Mouse (Mus musculus): Measurements from ENCODE around the gene Gprc5b.
A peak's percentile ranks its signal among the peaks of the same experiment; 100 is the strongest.

Gprc5b gene

GRCm38 (mm10) chr7:118989275-118989856 is 5.6 kb downstream of the Gprc5b start:
- DNase-seq: no peak

GRCm38 (mm10) chr7:118986369-118986768 is 8.6 kb downstream of the Gprc5b start:
- DNase-seq: no peak

GRCm38 (mm10) chr7:118985786-118986185 is 9.2 kb downstream of the Gprc5b start:
- no peak for DNase-seq

GRCm38 (mm10) chr7:118983961-118984360 is 11.1 kb downstream of the Gprc5b start:
- no peak for DNase-seq

- no peak for DNase-seq
Observed at GRCm38 (mm10) chr7:118982586-118982985, 12.4 kb downstream of the Gprc5b start.

DNA sequence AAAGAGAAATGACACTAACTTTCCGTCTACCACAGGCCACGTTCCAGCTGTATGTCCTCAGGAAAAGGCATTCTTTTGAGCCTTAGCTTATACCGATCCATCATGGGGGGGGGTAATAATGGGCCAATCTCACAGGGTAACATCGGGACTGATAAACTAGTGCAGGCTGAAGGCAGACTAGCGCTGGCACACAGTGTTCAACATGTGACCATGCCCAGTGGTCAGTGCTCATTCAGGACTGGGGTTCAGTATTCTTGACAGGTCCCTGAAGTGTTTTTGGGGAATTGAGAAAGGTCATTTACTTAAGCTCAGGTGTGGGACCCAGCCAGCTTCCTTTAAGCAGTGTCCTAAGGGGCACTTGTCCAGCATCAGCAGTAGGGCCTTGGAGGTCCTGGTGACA is 13.2 kb downstream of the Gprc5b start:
- DNase-seq: no peak

GRCm38 (mm10) chr7:118981346-118981745 is 13.7 kb downstream of the Gprc5b start:
- DNase-seq: peak; percentile 26

DNA sequence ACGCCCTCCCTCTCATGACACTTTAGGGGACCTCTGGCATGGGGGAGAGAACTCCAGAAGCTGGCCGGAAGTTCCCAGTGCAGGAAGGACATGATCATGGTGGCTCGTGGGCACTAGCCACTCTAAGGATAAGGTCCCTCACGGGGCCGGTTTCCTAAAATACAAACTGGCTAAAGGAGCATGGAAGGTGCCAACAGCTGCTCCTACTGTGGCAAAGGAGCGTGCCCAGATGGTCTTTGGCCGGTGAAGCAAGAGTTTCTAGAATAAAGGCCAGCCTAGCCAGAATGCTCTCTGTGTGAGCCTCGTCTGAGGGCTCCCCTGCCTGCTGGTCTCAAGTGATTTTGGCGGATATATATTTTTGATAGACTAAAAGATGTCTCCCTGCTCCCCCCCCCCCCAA is 15.3 kb downstream of the Gprc5b start:
- DNase-seq: no peak

- DNase-seq: no peak
Observed at GRCm38 (mm10) chr7:118979121-118979520, 15.9 kb downstream of the Gprc5b start.

DNA sequence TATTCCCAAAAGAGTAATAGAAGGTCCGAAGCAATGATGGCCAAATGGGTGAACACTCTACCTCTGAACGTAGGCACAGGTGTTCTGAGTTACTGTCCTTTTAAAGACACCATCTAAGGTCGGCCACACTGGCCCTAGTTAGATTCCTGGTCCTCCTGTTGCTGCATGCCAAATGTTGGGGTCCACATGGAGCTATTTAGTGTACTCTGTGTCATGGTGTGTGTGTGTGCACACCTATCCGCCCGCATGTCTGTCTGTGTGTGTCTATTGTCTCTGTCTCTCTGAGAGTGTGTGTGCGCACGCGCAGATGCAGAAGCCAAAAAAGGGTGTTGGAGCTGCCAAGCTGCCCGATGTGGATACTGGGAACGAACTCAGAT is 17.9 kb downstream of the Gprc5b start:
- no peak for DNase-seq

- DNase-seq: peak; percentile 63
Observed at GRCm38 (mm10) chr7:118976414-118977166, 18.4 kb downstream of the Gprc5b start.

DNA sequence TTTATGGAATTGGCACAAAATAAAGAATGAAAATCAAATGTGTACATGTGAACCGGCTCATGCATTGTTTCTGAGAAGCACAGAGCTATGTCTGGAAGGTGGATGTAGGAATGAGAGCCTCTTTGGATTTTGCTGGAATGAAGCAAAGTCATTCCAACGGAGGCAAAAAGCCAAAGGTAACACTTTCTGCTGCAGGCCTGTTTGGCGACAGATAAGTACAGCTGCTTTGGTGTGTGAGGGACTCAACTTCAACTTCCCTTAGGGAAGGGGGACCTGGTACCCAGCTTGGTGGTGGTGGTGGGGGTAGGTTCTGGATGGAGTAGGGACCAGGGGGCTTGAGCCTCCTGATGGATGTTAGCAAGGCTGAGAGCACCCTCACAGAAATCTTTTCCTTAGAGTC is 19.2 kb downstream of the Gprc5b start:
- peak; percentile 40 for DNase-seq

DNA sequence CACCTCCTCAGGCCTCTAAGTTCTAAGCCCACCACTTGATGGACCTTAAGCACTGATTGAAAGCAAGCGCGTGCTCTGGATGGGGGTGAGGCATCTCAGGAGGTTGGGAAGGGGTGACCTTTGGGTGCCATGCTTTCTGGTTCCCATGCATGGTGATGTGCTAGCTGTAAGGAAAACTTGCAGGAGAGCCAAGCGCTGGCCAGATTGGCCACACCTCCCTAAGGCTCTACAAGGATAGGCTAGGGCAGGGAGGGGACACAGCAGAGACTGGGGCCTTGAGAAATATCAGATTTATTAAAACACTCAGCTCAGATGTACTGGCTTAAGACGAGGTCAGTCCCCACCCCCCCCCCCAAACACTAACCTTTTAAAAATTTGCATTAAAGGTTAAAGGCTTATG is 21.6 kb downstream of the Gprc5b start:
- no peak for DNase-seq

- no peak for DNase-seq
Observed at GRCm38 (mm10) chr7:118972306-118972705, 22.7 kb downstream of the Gprc5b start.

DNA sequence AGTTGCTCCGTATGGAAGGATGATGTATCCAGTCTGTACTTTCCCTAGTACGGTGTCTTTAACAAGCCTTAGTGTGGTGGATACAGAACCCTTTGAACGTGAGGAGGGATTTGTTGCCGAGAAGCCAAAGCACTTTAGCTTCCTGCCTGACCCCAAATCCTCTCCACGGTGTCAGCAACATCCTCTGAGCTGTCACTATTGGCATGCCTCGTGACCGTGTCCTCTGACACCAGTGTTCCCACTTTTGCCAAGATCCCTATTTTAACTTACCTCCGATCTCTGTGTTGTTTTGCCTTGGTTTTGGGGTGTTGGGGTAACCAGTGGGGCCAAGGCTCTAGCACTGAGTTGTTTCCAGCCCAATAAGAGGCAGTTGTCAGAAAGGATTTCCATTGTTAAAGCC is 23.5 kb downstream of the Gprc5b start:
- DNase-seq: no peak

- no peak for DNase-seq
Observed at GRCm38 (mm10) chr7:118968870-118969269, 26.1 kb downstream of the Gprc5b start.

DNA sequence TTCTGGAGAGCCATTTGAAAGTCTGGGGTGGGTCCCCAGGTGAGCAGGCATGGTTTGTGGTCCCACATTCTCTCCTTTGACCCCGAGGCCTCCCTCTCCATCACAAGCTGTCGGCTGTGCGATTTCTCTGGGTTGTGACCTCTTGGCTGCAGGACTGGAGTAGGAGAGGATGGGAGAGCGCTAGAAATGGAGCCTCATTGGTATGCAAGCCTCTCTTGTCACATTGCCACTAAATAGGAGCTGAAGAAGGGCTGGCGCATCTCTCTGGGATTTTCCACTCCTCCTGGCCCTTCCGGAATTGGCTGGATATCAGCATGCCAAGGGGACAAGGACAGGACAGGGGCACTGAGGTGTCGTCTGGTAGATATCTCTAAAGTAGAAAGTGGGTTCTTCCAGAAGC is 29.8 kb downstream of the Gprc5b start:
- DNase-seq: no peak

GRCm38 (mm10) chr7:118964777-118965176 is 30.2 kb downstream of the Gprc5b start:
- no peak for DNase-seq

DNA sequence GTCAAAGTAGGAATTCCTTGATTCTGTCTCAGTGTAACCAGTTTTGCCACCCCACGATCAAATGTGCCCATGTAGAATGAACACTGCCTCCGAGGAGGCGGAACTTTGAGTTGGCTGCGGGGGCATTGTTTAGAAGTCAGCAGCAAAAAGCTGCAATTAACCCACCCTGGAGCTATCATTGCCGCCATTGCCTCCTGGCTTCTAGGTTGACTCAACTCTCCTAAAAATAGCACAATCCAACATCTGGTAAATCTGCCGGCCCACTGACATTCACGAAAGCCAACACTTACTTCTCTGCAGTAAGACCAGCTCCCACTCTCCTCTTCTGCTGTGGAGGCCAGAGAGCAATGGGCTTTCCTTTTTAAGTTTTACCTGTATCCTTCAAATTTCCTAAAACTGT is 35.8 kb downstream of the Gprc5b start:
- DNase-seq: no peak

- no peak for DNase-seq
Observed at GRCm38 (mm10) chr7:118956616-118957246, 38.3 kb downstream of the Gprc5b start.

- DNase-seq: no peak
Observed at GRCm38 (mm10) chr7:118954968-118955367, 40.0 kb downstream of the Gprc5b start.

GRCm38 (mm10) chr7:118953626-118954282 is 41.3 kb downstream of the Gprc5b start:
- DNase-seq: no peak

DNA sequence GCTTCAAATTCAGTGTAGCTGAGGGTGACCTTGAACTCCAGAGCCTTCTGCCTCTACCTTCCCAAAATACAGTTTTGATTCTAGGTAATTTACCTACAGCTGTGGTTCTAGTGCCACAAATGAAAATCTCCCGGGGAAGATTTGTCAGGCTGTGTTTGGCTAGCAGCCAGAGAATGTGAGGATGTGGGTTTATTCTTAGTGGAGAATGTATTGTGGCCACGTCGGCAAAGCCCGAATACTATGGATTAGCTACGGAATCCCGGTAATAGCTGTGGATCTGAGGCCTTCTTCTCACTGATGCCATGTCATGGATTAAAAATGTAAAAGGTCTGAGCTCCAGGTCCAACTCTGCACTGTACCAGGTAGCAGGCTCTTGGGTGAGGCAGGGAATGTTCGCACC is 45.3 kb downstream of the Gprc5b start:
- DNase-seq: no peak

All from lung, postnatal 14 days (tissue).